Mouse (Mus musculus) liver, embryonic 16.5 days (tissue): Measurements from ENCODE around the gene Ccdc151. TPM values are rescaled to one million over a fixed set of nuclear protein-coding genes. Genes with fewer than 3 reads are reported as not detected.

ENCODE experiments used
- ATAC-seq: fragments of 200-750 bp; cut with Nextera tagmentation; 2 replicates; pipeline ENCODE4 v1.8.0; 2017; ENCODE audit warnings: low read depth, mild to moderate bottlenecking, moderate number of reproducible peaks, moderate library complexity
- H3K27ac ChIP-seq: fragments of 300-500 bp; sonication (generic); 2 replicates; pipeline ENCODE4 v1.5.1; 2014; ENCODE audit warnings: mild to moderate bottlenecking, low read length
- H3K27me3 ChIP-seq: fragments of 300-500 bp; sonication (generic); 2 replicates; pipeline ENCODE4 v1.6.1; 2014; ENCODE audit warnings: low read depth, low read length, mixed read lengths; ENCODE audit not compliant: control insufficient read depth, insufficient read depth
- H3K36me3 ChIP-seq: fragments of 300-500 bp; sonication (generic); 2 replicates; pipeline ENCODE4 v1.6.1; 2014; ENCODE audit warnings: mild to moderate bottlenecking; ENCODE audit not compliant: control insufficient read depth, insufficient read depth
- H3K4me1 ChIP-seq: fragments of 300-500 bp; sonication (generic); 2 replicates; pipeline ENCODE4 v1.6.1; 2014; ENCODE audit warnings: low read depth, low read length, mixed read lengths; ENCODE audit not compliant: control insufficient read depth
- H3K4me2 ChIP-seq: fragments of 300-500 bp; sonication (generic); 2 replicates; pipeline ENCODE4 v1.6.1; 2014; ENCODE audit warnings: low read depth, low read length, mixed read lengths
- H3K4me3 ChIP-seq: fragments of 300-500 bp; sonication (generic); 2 replicates; pipeline ENCODE4 v1.5.1; 2014; ENCODE audit warnings: low read depth, mild to moderate bottlenecking, low read length
- H3K9ac ChIP-seq: fragments of 300-500 bp; sonication (generic); 2 replicates; pipeline ENCODE4 v1.6.1; 2014; ENCODE audit warnings: low read depth, low read length
- H3K9me3 ChIP-seq: fragments of 300-500 bp; sonication (generic); replicated peaks from 2 replicates; pipeline ENCODE4 v1.6.1; 2016; ENCODE audit warnings: low read length; ENCODE audit not compliant: control insufficient read depth
- WGBS: fragments of 180-500 bp; shearing (Covaris S2); extraction: QIAGEN DNeasy Blood & Tissue Kit; methylation state at CpG from one replicate; pipeline ENCODE4 v1.1.7; 2014; ENCODE audit not compliant: insufficient replicate concordance; 5-methylcytosine and 5-hydroxymethylcytosine counted together
- polyA plus RNA-seq: library from polyadenylated mRNA; unstranded; fragments of >200 nt; fragmentation: Nextera tagmentation; extraction: Ambion mirVana; gene quantifications from 2 replicates; pipeline ENCODE4 v1.2.1, GENCODE M21; 2015

The Ccdc151 gene
- polyA plus RNA-seq, 1 experiment from 2014 or later, result 0.05 TPM

GRCm38 (mm10) chr9:22037826-22038225 lies 35.4 kb upstream of the Ccdc151 start:
- Histone ChIP-seq H3K4me2 (no peak overlapping the region), H3K27ac (no peak overlapping the region), H3K36me3 (no peaks in the 10 kb centered on the region), H3K27me3 (no peaks in the 10 kb centered on the region), H3K4me1 (no peaks in the 10 kb centered on the region), H3K4me3 (no peak overlapping the region), H3K9ac (no peak overlapping the region), H3K9me3 (no peaks in the 10 kb centered on the region)
- 69% methylated on average over 10 of the region's 10 CpGs for WGBS
- ATAC-seq, result no peak

GRCm38 (mm10) chr9:22035300-22036044 lies 33.0 kb upstream of the Ccdc151 start:
- Histone ChIP-seq H3K27me3 (no peaks in the 10 kb centered on the region), H3K27ac (no peak overlapping the region), H3K4me3 (no peak overlapping the region), H3K9me3 (no peaks in the 10 kb centered on the region), H3K9ac (no peak overlapping the region), H3K4me2 (no peak overlapping the region), H3K4me1 (no peaks in the 10 kb centered on the region), H3K36me3 (no peaks in the 10 kb centered on the region)
- ATAC-seq, result no peak
- WGBS, result 53% methylated on average over 6 of the region's 6 CpGs

DNA sequence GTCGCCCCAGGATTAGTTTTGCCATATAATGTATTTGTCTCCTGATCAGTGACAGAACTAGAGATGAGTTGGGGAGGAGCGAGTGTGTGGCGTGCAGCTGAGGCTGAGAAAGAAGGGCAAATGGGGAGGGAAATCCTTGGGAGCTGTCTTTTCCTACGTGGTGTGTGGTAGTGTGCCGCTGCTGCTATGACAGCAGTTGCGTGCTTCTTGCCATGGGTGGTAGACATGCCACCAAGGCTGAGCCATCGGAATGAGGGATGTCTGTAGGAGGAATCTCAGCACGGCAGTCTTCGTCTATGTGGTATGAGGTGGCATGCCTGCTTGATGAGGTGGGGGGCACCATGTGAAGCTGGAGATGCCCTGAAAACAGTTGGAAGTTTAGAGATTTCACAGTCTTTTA lies 28.0 kb upstream of the Ccdc151 start:
- Histone ChIP-seq H3K27ac (no peak overlapping the region), H3K9ac (no peak overlapping the region), H3K4me1 (no peaks in the 10 kb centered on the region), H3K36me3 (no peaks in the 10 kb centered on the region), H3K4me3 (no peak overlapping the region), H3K9me3 (no peaks in the 10 kb centered on the region), H3K27me3 (no peaks in the 10 kb centered on the region), H3K4me2 (no peak overlapping the region)
- no peak for ATAC-seq
- WGBS, result 72% methylated on average over 9 of the region's 9 CpGs

- Histone ChIP-seq H3K36me3 (no peaks in the 10 kb centered on the region), H3K4me3 (no peak overlapping the region), H3K9ac (no peak overlapping the region), H3K27me3 (no peaks in the 10 kb centered on the region), H3K27ac (no peak overlapping the region), H3K9me3 (no peaks in the 10 kb centered on the region), H3K4me1 (no peaks in the 10 kb centered on the region), H3K4me2 (no peak overlapping the region)
- no peak for ATAC-seq
- 31% methylated on average over 7 of the region's 7 CpGs for WGBS
Measured at GRCm38 (mm10) chr9:22028467-22028866, 26.0 kb upstream of the Ccdc151 start.

GRCm38 (mm10) chr9:22024592-22024991 lies 22.2 kb upstream of the Ccdc151 start:
- H3K27ac ChIP-seq, result no peak overlapping the region
- H3K4me1 ChIP-seq, result no peaks in the 10 kb centered on the region
- H3K36me3 ChIP-seq, result no peaks in the 10 kb centered on the region
- no peaks in the 10 kb centered on the region for H3K9me3 ChIP-seq
- H3K9ac ChIP-seq, result no peak overlapping the region
- H3K4me2 ChIP-seq, result no peak overlapping the region
- H3K27me3 ChIP-seq, result no peaks in the 10 kb centered on the region
- 53% methylated on average over 8 of the region's 8 CpGs for WGBS
- peak; percentile 41; the same call in 1 of the 2 replicates for ATAC-seq
- H3K4me3 ChIP-seq, result no peak overlapping the region

DNA sequence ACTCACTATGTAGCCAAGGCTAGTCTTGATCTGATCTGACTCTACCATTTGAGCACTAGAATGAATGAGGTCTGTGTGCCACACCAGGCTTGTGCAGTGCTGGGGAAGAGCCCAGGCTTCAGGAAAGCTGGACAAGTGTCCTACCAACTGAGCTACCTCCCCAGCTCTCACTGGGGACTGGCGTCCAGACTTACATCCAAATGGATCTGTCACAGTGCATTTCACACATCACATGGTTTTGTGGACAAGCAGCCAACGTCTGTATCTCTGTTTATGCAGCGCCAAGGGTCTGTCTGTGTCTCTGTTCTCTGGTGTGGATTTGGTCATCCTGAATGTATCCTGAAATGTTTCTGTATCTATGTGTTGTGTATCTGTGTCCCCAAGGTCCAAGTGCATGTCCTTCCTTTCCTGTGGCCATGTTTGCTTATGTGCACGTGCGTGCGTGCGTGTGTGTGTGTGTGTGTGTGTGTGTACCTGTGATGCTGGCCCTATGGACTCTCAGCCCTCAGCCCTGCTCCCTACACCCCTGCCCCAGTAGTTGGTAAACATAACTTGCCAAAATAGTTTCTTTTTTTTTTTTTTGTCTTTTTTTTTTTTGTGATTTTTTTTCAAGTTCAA lies 14.9 kb upstream of the Ccdc151 start:
- H3K4me1 ChIP-seq, result no peaks in the 10 kb centered on the region
- peak; percentile 76 for ATAC-seq

GRCm38 (mm10) chr9:22016245-22016644 lies 13.8 kb upstream of the Ccdc151 start:
- Histone ChIP-seq H3K27ac (no peak overlapping the region), H3K36me3 (peaks cover 24% of the 10 kb centered on the region), H3K9me3 (no peaks in the 10 kb centered on the region), H3K9ac (no peak overlapping the region), H3K4me3 (no peak overlapping the region), H3K4me1 (no peaks in the 10 kb centered on the region), H3K4me2 (no peak overlapping the region), H3K27me3 (no peaks in the 10 kb centered on the region)
- WGBS, result 58% methylated on average over 10 of the region's 10 CpGs
- ATAC-seq, result no peak

More for the DNA sequence above, 14.9 kb upstream of the Ccdc151 start:
- H3K36me3 ChIP-seq, result peaks cover 16% of the 10 kb centered on the region
- no peak overlapping the region for H3K9ac ChIP-seq
- no peak overlapping the region for H3K27ac ChIP-seq
- H3K27me3 ChIP-seq, result no peaks in the 10 kb centered on the region
- no peak overlapping the region for H3K4me2 ChIP-seq
- WGBS, result 57% methylated on average over 7 of the region's 7 CpGs
- no peak overlapping the region for H3K4me3 ChIP-seq
- no peaks in the 10 kb centered on the region for H3K9me3 ChIP-seq

GRCm38 (mm10) chr9:22012731-22013130 lies 10.3 kb upstream of the Ccdc151 start:
- Histone ChIP-seq H3K4me1 (no peaks in the 10 kb centered on the region), H3K9me3 (no peaks in the 10 kb centered on the region), H3K9ac (no peak overlapping the region), H3K4me2 (no peak overlapping the region), H3K27ac (no peak overlapping the region), H3K36me3 (peaks cover 34% of the 10 kb centered on the region), H3K27me3 (no peaks in the 10 kb centered on the region), H3K4me3 (no peak overlapping the region)
- 85% methylated on average over 13 of the region's 13 CpGs for WGBS
- ATAC-seq, result no peak

DNA sequence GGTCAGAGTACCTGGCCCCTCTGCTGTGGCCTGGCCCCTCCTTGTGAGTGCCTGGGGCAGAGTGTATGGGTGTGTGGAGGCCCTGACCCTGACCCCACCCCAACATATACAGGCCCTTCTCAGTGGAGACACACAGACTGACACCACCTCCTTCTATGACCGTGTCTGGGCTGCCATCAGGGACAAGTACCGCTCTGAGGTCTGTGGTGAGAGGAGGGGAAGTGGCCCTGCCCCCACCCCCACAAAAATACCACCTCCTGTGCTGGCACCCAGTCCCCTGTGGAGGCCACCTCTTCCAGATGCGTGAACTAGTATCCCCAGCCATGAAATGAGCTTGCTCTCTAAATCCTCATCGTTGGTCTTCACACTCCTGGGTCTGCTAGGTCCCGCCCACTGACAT lies 8.6 kb upstream of the Ccdc151 start:
- Histone ChIP-seq H3K9me3 (no peaks in the 10 kb centered on the region), H3K4me2 (no peak overlapping the region), H3K4me3 (no peak overlapping the region), H3K4me1 (no peaks in the 10 kb centered on the region), H3K9ac (no peak overlapping the region), H3K27ac (no peak overlapping the region), H3K27me3 (no peaks in the 10 kb centered on the region), H3K36me3 (peaks cover 42% of the 10 kb centered on the region)
- 48% methylated on average over 5 of the region's 5 CpGs for WGBS
- ATAC-seq, result 0 out of 2 replicates have a peak, but pooled peaks have one; percentile 27
